Mouse (Mus musculus): ENCODE data around the gene Hs3st3a1.

- no peak for TF ChIP-seq CTCF (IDR thresholded peaks at IDR 0.05; ENCODE audit: extremely low read depth, insufficient read length, insufficient replicate concordance, low read depth, low read length)
- TF ChIP-seq POLR2A (IDR thresholded peaks at IDR 0.05; ENCODE audit: low read depth, low read length), result no peak
These were observed 74.0 kb downstream of the Hs3st3a1 start for GRCm38 (mm10) chr11:64509106-64509505.
